In genomic region chr4:107114278-107114677, GRCm38 (mm10) we compare ENCODE assay signal across 23 mouse cellular contexts. TPM values are rescaled to one million over a fixed set of nuclear protein-coding genes. Genes with fewer than 3 reads are reported as not detected.
DNase-seq lines count a peak whose midpoint lies in the region; ATAC-seq and TF ChIP-seq lines count a peak whose summit lies in the region.
"Had no signal": no experiment of that assay in that cellular context is flagged by ENCODE, and none has a peak within 500 bp of the region (broad histone marks: within the 10 kb centered on the region; RNA-seq: fewer than 3 reads in every experiment).

No protein-coding gene starts in this region.

- no peaks in the 10 kb centered on the region for H3K27me3 ChIP-seq in kidney, embryonic 14.5 days (ENCODE audit: control insufficient read depth, insufficient read depth, low read length)
- no peaks in the 10 kb centered on the region for H3K27me3 ChIP-seq in kidney, embryonic 15.5 days
- H3K27me3 ChIP-seq in kidney, adult 2 months (replicated peaks; ENCODE audit: control insufficient read depth, insufficient read depth, low read length), result no peaks in the 10 kb centered on the region
- no peaks in the 10 kb centered on the region for H3K27me3 ChIP-seq in kidney, embryonic 16.5 days (ENCODE audit: insufficient read depth, low read length)
- H3K27me3 ChIP-seq in kidney, postnatal 0 days (ENCODE audit: insufficient read depth, low read length), result no peaks in the 10 kb centered on the region
- H3K27me3 ChIP-seq: CH12.LX, Patski had no signal

- no peak overlapping the region for H3K4me2 ChIP-seq in kidney, embryonic 14.5 days (replicated peaks; ENCODE audit: low read depth, low read length)
- H3K4me2 ChIP-seq in kidney, embryonic 15.5 days, result no peak overlapping the region
- no peak overlapping the region for H3K4me2 ChIP-seq in kidney, embryonic 16.5 days (replicated peaks; ENCODE audit: low read depth, low read length)
- no peak overlapping the region for H3K4me2 ChIP-seq in kidney, postnatal 0 days (ENCODE audit: low read length)

- peak; percentile 69; the same call in 1 of the 2 replicates for ATAC-seq in kidney, embryonic 14.5 days (ENCODE audit: low FRiP score, low TSS enrichment)
- ATAC-seq in kidney, embryonic 15.5 days (replicated peaks; ENCODE audit: low FRiP score), result peak; percentile 75; the same call in 1 of the 2 replicates
- ATAC-seq in kidney, embryonic 16.5 days (ENCODE audit: low FRiP score, low TSS enrichment), result peak; percentile 80; the same call in 1 of the 2 replicates
- ATAC-seq in kidney, postnatal 0 days (replicated peaks; ENCODE audit: low FRiP score, low read depth), result peak; percentile 57; the same call in 1 of the 2 replicates
- ATAC-seq: activated CD4-positive, CD25-positive, alpha-beta regulatory T cell, adult 4 months; CD4-positive, CD25-positive, alpha-beta regulatory T cell, adult 4 months; Patski had no signal

- no peak for TF ChIP-seq POLR2A in kidney, adult 2 months (IDR thresholded peaks at IDR 0.05; ENCODE audit: low read depth, low read length)

- 13% methylated on average over 8 of the region's 8 CpGs for WGBS in kidney, embryonic 14.5 days
- 15% methylated on average over 8 of the region's 8 CpGs for WGBS in kidney, embryonic 15.5 days
- 35% methylated on average over 8 of the region's 8 CpGs for WGBS in kidney, adult 2 months
- 11% methylated on average over 8 of the region's 8 CpGs for WGBS in kidney, embryonic 16.5 days
- WGBS in kidney, postnatal 0 days, result 12% methylated on average over 8 of the region's 8 CpGs

- no peak overlapping the region for H3K27ac ChIP-seq in kidney, embryonic 14.5 days (ENCODE audit: low read depth, low read length)
- H3K27ac ChIP-seq in kidney, embryonic 15.5 days, result no peak overlapping the region
- no peak overlapping the region for H3K27ac ChIP-seq in kidney, adult 2 months (ENCODE audit: insufficient read depth, low read depth, low read length)
- H3K27ac ChIP-seq in kidney, embryonic 16.5 days (ENCODE audit: low read length), result 0 out of 2 replicates have a peak overlapping the region, but pooled peaks have one; percentile 17
- H3K27ac ChIP-seq in kidney, postnatal 0 days, result no peak overlapping the region

- 0 out of 2 replicates have a peak, but pooled peaks cover 10% of the 10 kb centered on the region for H3K4me1 ChIP-seq in kidney, embryonic 14.5 days (ENCODE audit: control insufficient read depth, insufficient read depth, low read length)
- H3K4me1 ChIP-seq in kidney, embryonic 15.5 days, result peaks cover 14% of the 10 kb centered on the region
- H3K4me1 ChIP-seq in kidney, adult 2 months (ENCODE audit: control insufficient read depth, insufficient read depth, low read length), result no peaks in the 10 kb centered on the region; the same call in 1 of the 2 replicates
- H3K4me1 ChIP-seq in kidney, embryonic 16.5 days (ENCODE audit: insufficient read depth, low read length), result peaks cover 5% of the 10 kb centered on the region; the same call in 1 of the 2 replicates
- no peaks in the 10 kb centered on the region for H3K4me1 ChIP-seq in kidney, postnatal 0 days (replicated peaks; ENCODE audit: insufficient read depth, low read length)

- H3K36me3 ChIP-seq in kidney, embryonic 14.5 days (ENCODE audit: control insufficient read depth, insufficient read depth, low read length), result no peaks in the 10 kb centered on the region
- H3K36me3 ChIP-seq in kidney, embryonic 15.5 days, result no peaks in the 10 kb centered on the region
- H3K36me3 ChIP-seq in kidney, adult 2 months (ENCODE audit: control insufficient read depth, insufficient read depth, low read length), result no peaks in the 10 kb centered on the region
- no peaks in the 10 kb centered on the region for H3K36me3 ChIP-seq in kidney, embryonic 16.5 days (ENCODE audit: insufficient read depth, low read length)
- no peaks in the 10 kb centered on the region for H3K36me3 ChIP-seq in kidney, postnatal 0 days (ENCODE audit: insufficient read depth, low read length)
- H3K36me3 ChIP-seq: G1E had no signal

- no peaks in the 10 kb centered on the region for H3K9me3 ChIP-seq in kidney, embryonic 14.5 days (ENCODE audit: control insufficient read depth, low read length)
- no peaks in the 10 kb centered on the region for H3K9me3 ChIP-seq in kidney, embryonic 15.5 days (replicated peaks)
- H3K9me3 ChIP-seq in kidney, embryonic 16.5 days (ENCODE audit: low read length), result no peaks in the 10 kb centered on the region
- H3K9me3 ChIP-seq in kidney, postnatal 0 days (replicated peaks; ENCODE audit: low read length), result no peaks in the 10 kb centered on the region
- H3K9me3 ChIP-seq: G1E had no signal

- no peak for TF ChIP-seq CTCF in kidney, adult 2 months (conservative IDR thresholded peaks at IDR 0.05; ENCODE audit: insufficient read depth, insufficient read length, low read depth, low read length)
- TF ChIP-seq CTCF in kidney, postnatal 0 days (IDR thresholded peaks at IDR 0.05; ENCODE audit: low read depth), result no peak

- H3K4me3 ChIP-seq in kidney, embryonic 14.5 days (ENCODE audit: low read length), result no peak overlapping the region
- H3K4me3 ChIP-seq in kidney, embryonic 15.5 days (replicated peaks), result no peak overlapping the region
- H3K4me3 ChIP-seq in kidney, adult 2 months (ENCODE audit: insufficient read depth, low read depth, low read length), result no peak overlapping the region
- H3K4me3 ChIP-seq in kidney, embryonic 16.5 days (ENCODE audit: low read length), result no peak overlapping the region
- no peak overlapping the region for H3K4me3 ChIP-seq in kidney, postnatal 0 days (replicated peaks; ENCODE audit: low read depth, low read length)

- no peak for DNase-seq in kidney, postnatal 14 days
- DNase-seq in kidney, adult 2 months, result no peak
- DNase-seq in kidney, adult 9 months, result no peak
- peak; percentile 45 for DNase-seq in kidney, postnatal 0 days (ENCODE audit: low spot score)
- no peak for DNase-seq in kidney, adult 8-10 months
- DNase-seq: adrenal gland, adult 2 months; adrenal gland, adult 8-10 months; adrenal gland, postnatal 10 days; adrenal gland, postnatal 14 days; adrenal gland, postnatal 25 days; adrenal gland, postnatal 36 days; B cell, adult 2 months; cerebellum, adult 11 months; cerebellum, adult 11-12 months had no signal

- H3K9ac ChIP-seq in kidney, embryonic 14.5 days (ENCODE audit: low read depth, low read length), result no peak overlapping the region
- H3K9ac ChIP-seq in kidney, embryonic 15.5 days, result no peak overlapping the region
- H3K9ac ChIP-seq in kidney, embryonic 16.5 days (replicated peaks; ENCODE audit: low read length), result no peak overlapping the region
- H3K9ac ChIP-seq in kidney, postnatal 0 days (ENCODE audit: low read depth, low read length), result no peak overlapping the region

RNA-seq across cellular contexts. Expression of gene Cdcp2, which starts 17.6 kb away (rescaled TPM):
- 0.12 TPM in 1 of 2 replicates, not detected in the other for polyA plus RNA-seq in kidney, embryonic 14.5 days (2014; fragmentation: Nextera tagmentation; extraction: Ambion mirVana)
- polyA plus RNA-seq in kidney, embryonic 15.5 days (2015; fragmentation: Nextera tagmentation; extraction: Ambion mirVana), result 0.08 and 0.12 TPM in 2 replicates
- polyA plus RNA-seq in kidney, adult 2 months (2012; rRNA removed), result 0.05 TPM in 1 of 2 replicates, not detected in the other
- 0.17 and 0.24 TPM in 2 replicates for polyA plus RNA-seq in kidney, embryonic 16.5 days (2015; fragmentation: Nextera tagmentation; extraction: Ambion mirVana)
- 0.09 and 0.10 TPM in 2 replicates for polyA plus RNA-seq in kidney, postnatal 0 days (2015; fragmentation: Nextera tagmentation; extraction: Ambion mirVana)
- polyA plus RNA-seq: activated CD4-positive, CD25-positive, alpha-beta regulatory T cell, adult 4 months; C2C12; CD4-positive, CD25-positive, alpha-beta regulatory T cell, adult 4 months; G1E; Patski had no signal

RNA-seq across cellular contexts. Expression of gene Cyb5rl, which starts 47.5 kb away (rescaled TPM):
- 5.5 and 7.7 TPM in 2 replicates for polyA plus RNA-seq in kidney, embryonic 14.5 days (2014; fragmentation: Nextera tagmentation; extraction: Ambion mirVana)
- 11.1 and 12.1 TPM in 2 replicates for polyA plus RNA-seq in kidney, embryonic 15.5 days (2015; fragmentation: Nextera tagmentation; extraction: Ambion mirVana)
- 19.0 and 21.7 TPM in 2 replicates for polyA plus RNA-seq in kidney, adult 2 months (2012; rRNA removed)
- polyA plus RNA-seq in kidney, embryonic 16.5 days (2015; fragmentation: Nextera tagmentation; extraction: Ambion mirVana), result 13.4 and 14.4 TPM in 2 replicates
- 15.0 and 17.4 TPM in 2 replicates for polyA plus RNA-seq in kidney, postnatal 0 days (2015; fragmentation: Nextera tagmentation; extraction: Ambion mirVana)

RNA-seq across cellular contexts. Expression of gene Mrpl37, which starts 47.6 kb away (rescaled TPM):
- 108 and 125 TPM in 2 replicates for polyA plus RNA-seq in kidney, embryonic 14.5 days (2014; fragmentation: Nextera tagmentation; extraction: Ambion mirVana)
- 108 TPM in 2 replicates for polyA plus RNA-seq in kidney, embryonic 15.5 days (2015; fragmentation: Nextera tagmentation; extraction: Ambion mirVana)
- polyA plus RNA-seq in kidney, adult 2 months (2012; rRNA removed), result 111 and 118 TPM in 2 replicates
- 120 and 121 TPM in 2 replicates for polyA plus RNA-seq in kidney, embryonic 16.5 days (2015; fragmentation: Nextera tagmentation; extraction: Ambion mirVana)
- polyA plus RNA-seq in kidney, postnatal 0 days (2015; fragmentation: Nextera tagmentation; extraction: Ambion mirVana), result 94.1 and 99.7 TPM in 2 replicates
